Mouse (Mus musculus) midbrain, postnatal 0 days (tissue): ENCODE measurements around the gene Ptpre. TPM values are rescaled to one million over a fixed set of nuclear protein-coding genes. Genes with fewer than 3 reads are reported as not detected.

ENCODE experiments used
- ATAC-seq: fragments of 200-750 bp; cut with Nextera tagmentation; 2 replicates; pipeline ENCODE4 v1.8.0; 2017; ENCODE audit warnings: moderate number of reproducible peaks, mild to moderate bottlenecking, moderate TSS enrichment, moderate library complexity; ENCODE audit not compliant: low FRiP score
- DNase-seq: peaks from one replicate; pipeline ENCODE4 v3.0.0-alpha.2; 2015; ENCODE audit warnings: low spot score
- H3K27ac ChIP-seq: fragments of 300-500 bp; sonication (generic); 2 replicates; pipeline ENCODE4 v1.5.1; 2014; ENCODE audit warnings: low read depth, mild to moderate bottlenecking, low read length, mixed read lengths
- H3K27me3 ChIP-seq: fragments of 300-500 bp; sonication (generic); 2 replicates; pipeline ENCODE4 v1.6.1; 2014; ENCODE audit warnings: low read length, control low read depth, mixed read lengths; ENCODE audit not compliant: insufficient read depth
- H3K36me3 ChIP-seq: fragments of 300-500 bp; sonication (generic); 2 replicates; pipeline ENCODE4 v1.6.1; 2014; ENCODE audit warnings: low read length, control low read depth, mixed read lengths; ENCODE audit not compliant: insufficient read depth
- H3K4me1 ChIP-seq: fragments of 300-500 bp; sonication (generic); 2 replicates; pipeline ENCODE4 v1.6.1; 2014; ENCODE audit warnings: mild to moderate bottlenecking, control low read depth, antibody characterized with exemption, low read length, mixed read lengths; ENCODE audit not compliant: insufficient read depth
- H3K4me2 ChIP-seq: fragments of 300-500 bp; sonication (generic); 2 replicates; pipeline ENCODE4 v1.6.1; 2014; ENCODE audit warnings: low read depth, mild to moderate bottlenecking, low read length, mixed read lengths; ENCODE audit not compliant: poor library complexity, severe bottlenecking
- H3K4me3 ChIP-seq: fragments of 300-500 bp; sonication (generic); 2 replicates; pipeline ENCODE4 v1.5.1; 2014; ENCODE audit warnings: low read depth, mild to moderate bottlenecking, low read length, moderate library complexity
- H3K9ac ChIP-seq: fragments of 300-500 bp; sonication (generic); replicated peaks from 2 replicates; pipeline ENCODE4 v1.6.1; 2014; ENCODE audit warnings: mild to moderate bottlenecking, low read length, moderate library complexity, mixed read lengths; ENCODE audit not compliant: poor library complexity, severe bottlenecking
- H3K9me3 ChIP-seq: fragments of 300-500 bp; sonication (generic); 2 replicates; pipeline ENCODE4 v1.6.1; 2016; ENCODE audit warnings: low read length, control low read depth
- CTCF ChIP-seq: IDR thresholded peaks from 2 replicates; pipeline ENCODE4 v1.5.1; 2016; ENCODE audit warnings: antibody characterized with exemption, mild to moderate bottlenecking
- WGBS: fragments of 180-500 bp; shearing (Covaris S2); extraction: QIAGEN DNeasy Blood & Tissue Kit; methylation state at CpG from one replicate; pipeline ENCODE4 v1.1.7; 2014; 5-methylcytosine and 5-hydroxymethylcytosine counted together
- polyA plus RNA-seq: library from polyadenylated mRNA; unstranded; fragments of >200 nt; fragmentation: Nextera tagmentation; extraction: Ambion mirVana; gene quantifications from 2 replicates; pipeline ENCODE4 v1.2.1, GENCODE M21; 2015
- total RNA-seq: library from RNA; depleted of rRNA; stranded (reverse); fragments of >200 nt; gene quantifications from 2 replicates; pipeline ENCODE4 v1.2.3, GENCODE M21; 2014

The Ptpre gene
- total and polyA plus RNA-seq, 2 experiments from 2014 or later = 9.2 to 14.6 TPM

DNA sequence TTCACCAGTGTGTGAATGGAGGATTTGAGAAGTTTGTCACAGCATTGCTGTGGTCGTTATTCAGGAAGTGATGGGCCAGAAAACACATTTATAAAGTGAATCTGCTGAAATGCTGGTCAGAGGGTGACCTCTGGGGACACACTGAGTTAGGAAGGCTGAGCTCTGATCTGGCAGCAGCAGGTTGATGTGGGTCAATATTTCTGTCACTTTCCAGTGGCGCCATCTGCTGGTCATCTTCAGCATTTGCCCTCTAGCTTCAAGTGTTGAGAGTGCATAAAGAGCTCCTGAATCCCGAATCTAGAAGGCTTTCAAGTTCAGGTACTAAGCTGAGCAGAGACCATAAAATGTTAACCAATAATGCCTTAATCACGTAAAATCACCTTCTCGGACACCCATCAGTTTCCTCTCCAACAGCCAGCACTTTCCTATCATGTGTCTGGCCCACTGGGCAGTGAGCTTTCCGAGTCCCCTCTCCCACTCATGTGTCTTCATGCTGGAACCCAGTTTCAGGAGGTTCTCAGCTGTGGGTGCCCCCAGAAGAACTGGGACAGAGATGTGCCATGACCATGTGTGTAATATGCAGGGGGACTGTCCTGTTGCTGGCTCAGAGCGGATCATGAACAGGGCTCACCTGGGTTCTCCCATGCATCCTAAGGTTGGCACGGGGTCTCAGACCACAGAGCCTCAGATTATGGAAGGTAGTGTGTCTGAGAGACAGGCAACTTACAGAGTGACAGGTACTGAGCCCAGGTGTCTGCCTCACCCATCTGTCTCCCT is 94.7 kb downstream of the Ptpre start:
- no peak overlapping the region for H3K4me2 ChIP-seq
- WGBS = 59% methylated on average over 8 of the region's 8 CpGs
- no peak overlapping the region for H3K9ac ChIP-seq
- peak; percentile 84 for DNase-seq
- peak; percentile 44; the same call in 1 of the 2 replicates for ATAC-seq
- no peaks in the 10 kb centered on the region for H3K9me3 ChIP-seq
- H3K4me3 ChIP-seq = no peak overlapping the region
- no peak overlapping the region for H3K27ac ChIP-seq
- H3K36me3 ChIP-seq = no peaks in the 10 kb centered on the region
- TF ChIP-seq CTCF = peak; percentile 90
- no peaks in the 10 kb centered on the region for H3K27me3 ChIP-seq
- H3K4me1 ChIP-seq = no peaks in the 10 kb centered on the region; the same call in 1 of the 2 replicates

DNA sequence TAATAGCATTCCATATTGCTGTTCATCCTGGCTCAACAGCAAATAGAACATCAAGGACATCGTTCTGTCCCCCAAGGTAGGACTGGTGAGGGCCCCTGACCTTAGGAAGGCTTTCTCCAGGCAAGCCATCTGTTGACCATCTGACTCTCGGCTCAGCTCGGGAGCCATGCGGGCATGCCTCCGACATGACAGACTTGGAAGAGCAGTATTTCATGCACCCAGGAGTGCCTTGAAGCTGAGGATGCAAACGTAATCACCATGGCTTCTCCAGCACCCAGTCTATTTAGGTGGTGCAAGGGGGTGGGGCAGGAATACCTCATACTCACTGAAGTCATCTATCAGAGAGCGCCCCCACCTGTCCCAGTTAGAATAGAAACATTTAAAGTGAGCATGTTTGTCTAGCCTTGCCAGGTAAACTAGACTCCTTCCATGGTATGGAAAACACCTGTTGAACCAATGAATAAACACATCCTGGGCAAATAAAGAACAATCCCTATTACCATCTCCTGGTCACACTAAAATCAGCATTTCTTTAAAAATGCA is 95.5 kb downstream of the Ptpre start:
- WGBS = 83% methylated on average over 7 of the region's 7 CpGs
- H3K27ac ChIP-seq = no peak overlapping the region
- TF ChIP-seq CTCF = 0 out of 2 replicates have a peak, but pooled peaks have one; percentile 19
- H3K27me3 ChIP-seq = no peaks in the 10 kb centered on the region
- no peak overlapping the region for H3K4me2 ChIP-seq
- H3K4me3 ChIP-seq = no peak overlapping the region
- no peaks in the 10 kb centered on the region for H3K36me3 ChIP-seq
- H3K4me1 ChIP-seq = no peaks in the 10 kb centered on the region; the same call in 1 of the 2 replicates
- no peak for ATAC-seq
- H3K9ac ChIP-seq = no peak overlapping the region
- H3K9me3 ChIP-seq = no peaks in the 10 kb centered on the region
- DNase-seq = no peak

DNA sequence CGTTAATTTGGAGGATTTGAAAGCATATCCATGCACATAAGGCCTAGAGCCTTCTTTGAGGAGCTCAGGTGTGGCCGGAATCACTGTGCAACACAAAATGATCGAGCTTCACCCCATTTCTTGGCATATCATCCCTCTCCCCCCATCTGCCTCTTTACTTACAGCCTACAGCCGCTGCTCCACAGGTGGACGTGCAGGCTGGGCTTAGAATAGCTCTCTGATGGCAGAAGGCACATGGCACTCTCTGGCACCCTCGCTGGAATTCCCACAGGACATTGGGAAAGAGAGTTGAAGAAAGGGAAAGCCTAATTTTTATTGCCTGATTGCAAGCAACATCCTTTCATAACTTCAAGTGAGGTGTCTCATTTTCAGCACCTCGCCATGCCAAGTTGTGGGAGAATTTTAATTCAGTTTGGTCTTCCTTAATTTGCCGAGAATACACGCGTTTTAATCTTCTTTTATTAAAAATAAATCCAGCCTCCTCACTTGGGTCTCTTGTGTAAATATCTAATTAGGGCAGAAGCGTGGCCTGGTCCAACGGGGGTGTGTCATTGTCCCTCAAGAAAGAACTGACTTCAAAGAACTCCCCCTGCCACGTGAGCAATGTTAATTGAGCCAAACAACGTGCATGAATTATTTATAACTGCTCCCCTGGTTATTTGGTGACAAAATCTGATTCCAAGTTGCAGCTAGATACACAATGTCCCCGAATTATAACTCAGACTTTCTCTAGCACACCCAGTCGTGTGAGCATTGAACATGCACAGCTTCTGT is 97.8 kb downstream of the Ptpre start:
- 45% methylated on average over 16 of the region's 16 CpGs for WGBS
- Histone ChIP-seq H3K9ac (no peak overlapping the region), H3K4me1 (peaks cover 3% of the 10 kb centered on the region; the same call in 1 of the 2 replicates), H3K36me3 (no peaks in the 10 kb centered on the region), H3K27me3 (no peaks in the 10 kb centered on the region), H3K4me3 (no peak overlapping the region), H3K4me2 (no peak overlapping the region), H3K9me3 (no peaks in the 10 kb centered on the region), H3K27ac (no peak overlapping the region)
- ATAC-seq (no peak), DNase-seq (no peak)
- no peak for TF ChIP-seq CTCF

DNA sequence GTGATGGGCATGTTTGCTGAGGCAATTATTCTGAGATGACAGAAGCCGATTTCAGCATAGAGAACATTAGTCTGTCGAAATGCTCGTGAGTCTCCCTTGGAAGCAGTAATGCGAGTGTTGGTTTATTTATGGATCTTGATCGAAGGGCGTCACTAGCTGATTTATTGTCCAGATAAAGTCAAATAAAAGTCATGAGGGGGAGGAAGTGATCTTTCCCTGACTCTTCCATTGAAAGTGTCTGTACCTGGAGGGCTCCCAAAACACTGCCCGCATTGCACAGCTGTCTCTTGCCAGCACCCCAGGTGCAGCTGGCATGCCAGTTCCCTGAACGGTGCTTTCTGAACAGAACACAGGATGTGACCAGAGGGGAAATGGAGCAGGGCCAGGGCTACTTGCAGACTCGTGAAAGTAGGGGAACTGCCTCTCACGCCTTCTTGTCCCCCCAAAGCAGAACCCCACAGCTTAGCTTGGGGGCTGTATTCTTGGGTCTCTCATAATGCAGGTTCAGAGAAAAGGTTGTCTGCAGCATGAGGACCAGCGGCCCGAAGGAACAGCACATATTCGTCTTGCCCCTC is 100.2 kb downstream of the Ptpre start:
- DNase-seq = no peak
- no peak overlapping the region for H3K9ac ChIP-seq
- 62% methylated on average over 13 of the region's 13 CpGs for WGBS
- no peak overlapping the region for H3K4me3 ChIP-seq
- H3K4me2 ChIP-seq = no peak overlapping the region
- H3K4me1 ChIP-seq = peaks cover 8% of the 10 kb centered on the region; the same call in 1 of the 2 replicates
- no peak for ATAC-seq
- H3K9me3 ChIP-seq = no peaks in the 10 kb centered on the region
- TF ChIP-seq CTCF = no peak
- no peaks in the 10 kb centered on the region for H3K36me3 ChIP-seq
- H3K27ac ChIP-seq = no peak overlapping the region
- no peaks in the 10 kb centered on the region for H3K27me3 ChIP-seq

DNA sequence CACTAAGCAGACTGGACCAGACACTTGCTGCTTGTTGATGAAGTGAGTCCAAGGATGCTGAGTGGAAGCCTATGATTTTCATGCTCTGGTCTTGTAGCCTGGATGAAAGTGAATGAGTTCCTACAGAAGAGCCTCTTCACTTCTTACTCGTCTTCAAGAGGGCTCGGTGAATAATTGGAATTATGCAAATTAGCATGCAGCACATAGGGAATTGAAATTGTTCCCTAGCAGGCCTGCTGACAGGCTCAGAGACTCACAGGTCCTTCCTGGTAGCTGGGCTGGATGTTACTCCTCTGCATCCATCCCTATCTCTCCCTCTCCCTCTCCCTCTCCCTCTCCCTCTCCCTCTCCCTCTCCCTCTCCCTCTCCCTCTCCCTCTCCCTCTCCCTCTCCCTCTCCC is 102.1 kb downstream of the Ptpre start:
- H3K4me2 ChIP-seq = no peak overlapping the region
- no peak for DNase-seq

More for the DNA sequence above, 102.1 kb downstream of the Ptpre start:
- H3K9me3 ChIP-seq = no peaks in the 10 kb centered on the region
- no peak overlapping the region for H3K9ac ChIP-seq
- H3K4me3 ChIP-seq = no peak overlapping the region
- TF ChIP-seq CTCF = no peak
- H3K27me3 ChIP-seq = no peaks in the 10 kb centered on the region
- 11% methylated on average over 2 of the region's 2 CpGs for WGBS
- no peaks in the 10 kb centered on the region for H3K36me3 ChIP-seq
- ATAC-seq = no peak
- H3K4me1 ChIP-seq = peaks cover 8% of the 10 kb centered on the region; the same call in 1 of the 2 replicates
- no peak overlapping the region for H3K27ac ChIP-seq
